Mouse (Mus musculus) intestine, embryonic 16.5 days (tissue): Measurements from ENCODE around the gene St3gal3. TPM values are rescaled to one million over a fixed set of nuclear protein-coding genes. Genes with fewer than 3 reads are reported as not detected.

Experiments
- ATAC-seq: fragments of 200-750 bp; cut with Nextera tagmentation; 2 replicates; pipeline ENCODE4 v1.8.0; 2017; ENCODE audit warnings: moderate TSS enrichment, moderate library complexity
- H3K27ac ChIP-seq: fragments of 300-500 bp; sonication (generic); 2 replicates; pipeline ENCODE4 v1.5.1; 2014; ENCODE audit warnings: mild to moderate bottlenecking, low read length
- H3K27me3 ChIP-seq: fragments of 300-500 bp; sonication (generic); replicated peaks from 2 replicates; pipeline ENCODE4 v1.6.1; 2014; ENCODE audit warnings: low read length, control low read depth, mixed read lengths; ENCODE audit not compliant: control insufficient read depth, insufficient read depth
- H3K36me3 ChIP-seq: fragments of 300-500 bp; sonication (generic); 2 replicates; pipeline ENCODE4 v1.6.1; 2014; ENCODE audit warnings: low read length, control low read depth; ENCODE audit not compliant: control insufficient read depth, insufficient read depth
- H3K4me1 ChIP-seq: fragments of 300-500 bp; sonication (generic); 2 replicates; pipeline ENCODE4 v1.6.1; 2014; ENCODE audit warnings: low read length, control low read depth, mixed read lengths; ENCODE audit not compliant: control insufficient read depth, insufficient read depth
- H3K4me2 ChIP-seq: fragments of 300-500 bp; sonication (generic); 2 replicates; pipeline ENCODE4 v1.6.1; 2014; ENCODE audit warnings: low read depth, low read length, control low read depth
- H3K4me3 ChIP-seq: fragments of 300-500 bp; sonication (generic); 2 replicates; pipeline ENCODE4 v1.5.1; 2014; ENCODE audit warnings: mild to moderate bottlenecking, low read length
- H3K9ac ChIP-seq: fragments of 300-500 bp; sonication (generic); 2 replicates; pipeline ENCODE4 v1.6.1; 2014; ENCODE audit warnings: low read depth, low read length
- H3K9me3 ChIP-seq: fragments of 300-500 bp; sonication (generic); 2 replicates; pipeline ENCODE4 v1.6.1; 2016; ENCODE audit warnings: low read length, control low read depth; ENCODE audit not compliant: control insufficient read depth
- WGBS: fragments of 180-500 bp; shearing (Covaris S2); extraction: QIAGEN DNeasy Blood & Tissue Kit; methylation state at CpG from one replicate; pipeline ENCODE4 v1.1.7; 2014; 5-methylcytosine and 5-hydroxymethylcytosine counted together
- polyA plus RNA-seq: library from polyadenylated mRNA; unstranded; fragments of >200 nt; fragmentation: Nextera tagmentation; extraction: Ambion mirVana; gene quantifications from 2 replicates; pipeline ENCODE4 v1.2.1, GENCODE M21; 2015

Gene St3gal3
- polyA plus RNA-seq, 1 experiment from 2014 or later, result 8.6 TPM

GRCm38 (mm10) chr4:118054615-118055014 is 80.1 kb downstream of the St3gal3 start:
- 0 out of 2 replicates have a peak overlapping the region, but pooled peaks have one; percentile 9 for H3K4me2 ChIP-seq
- H3K36me3 ChIP-seq, result no peaks in the 10 kb centered on the region
- no peaks in the 10 kb centered on the region for H3K27me3 ChIP-seq
- no peak overlapping the region for H3K9ac ChIP-seq
- H3K4me1 ChIP-seq, result peaks cover 21% of the 10 kb centered on the region
- WGBS, result 62% methylated on average over 8 of the region's 8 CpGs
- ATAC-seq, result peak; percentile 30; the same call in 1 of the 2 replicates
- H3K4me3 ChIP-seq, result no peak overlapping the region
- no peaks in the 10 kb centered on the region for H3K9me3 ChIP-seq
- peak overlapping the region; percentile 10; the same call in 1 of the 2 replicates for H3K27ac ChIP-seq

DNA sequence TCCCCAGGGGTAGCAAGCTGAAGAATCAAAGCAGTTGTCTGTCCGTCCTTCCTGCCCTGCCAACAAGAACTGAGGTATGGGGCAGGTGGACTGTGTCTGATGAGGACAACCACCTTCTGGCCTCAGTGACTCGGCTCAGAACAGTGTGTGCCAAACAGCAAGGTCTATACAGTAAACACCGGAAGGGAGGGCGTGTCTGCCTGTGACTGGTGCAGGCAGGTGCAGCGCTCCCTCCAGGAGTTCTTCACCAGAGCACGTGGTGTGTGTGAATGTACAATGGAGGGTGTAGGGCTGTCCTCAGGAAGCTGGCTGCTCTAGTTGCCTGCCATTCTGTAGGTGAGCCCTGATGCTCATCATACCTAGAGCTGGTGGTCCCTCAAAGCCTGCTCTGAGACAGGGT is 80.8 kb downstream of the St3gal3 start:
- H3K4me2 ChIP-seq, result 0 out of 2 replicates have a peak overlapping the region, but pooled peaks have one; percentile 9
- no peak overlapping the region for H3K4me3 ChIP-seq
- H3K36me3 ChIP-seq, result no peaks in the 10 kb centered on the region
- 73% methylated on average over 6 of the region's 6 CpGs for WGBS
- H3K27ac ChIP-seq, result no peak overlapping the region
- ATAC-seq, result peak; percentile 45; the same call in 1 of the 2 replicates
- H3K4me1 ChIP-seq, result peaks cover 24% of the 10 kb centered on the region
- H3K9me3 ChIP-seq, result no peaks in the 10 kb centered on the region
- no peaks in the 10 kb centered on the region for H3K27me3 ChIP-seq
- H3K9ac ChIP-seq, result no peak overlapping the region

DNA sequence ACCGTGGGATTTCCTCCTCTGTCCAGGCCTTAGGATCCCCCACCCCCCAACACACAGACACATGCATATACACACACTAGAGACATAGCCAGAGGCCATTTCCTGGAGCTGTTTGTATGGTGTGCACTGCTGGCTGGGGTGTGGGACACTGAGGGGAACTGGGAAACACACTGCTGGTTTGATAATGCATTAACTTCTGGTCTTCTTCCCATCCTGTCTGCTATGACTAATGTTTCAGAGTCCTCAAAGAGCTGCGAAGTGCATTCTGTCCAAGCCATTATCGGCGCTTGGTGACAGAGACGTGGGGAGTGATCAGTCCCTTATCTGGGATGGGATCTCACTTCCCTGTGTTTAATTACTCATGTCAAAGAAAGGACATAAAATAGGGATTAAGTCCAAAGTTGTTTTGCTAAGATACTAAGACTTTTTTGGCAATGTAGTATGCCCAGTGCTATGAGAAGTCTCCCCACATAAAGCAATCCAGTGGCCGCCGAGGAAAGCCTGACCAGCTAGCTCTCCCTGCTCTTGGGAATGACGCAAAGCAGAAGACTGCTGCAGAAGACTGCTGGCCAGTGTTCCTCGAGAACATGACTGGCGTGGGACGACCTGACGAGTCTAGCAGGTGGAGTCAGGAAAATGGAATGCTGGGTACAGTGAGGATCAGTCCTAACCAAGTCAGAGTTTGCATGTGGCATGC is 85.0 kb downstream of the St3gal3 start:
- ATAC-seq, result peak; percentile 79
- no peak overlapping the region for H3K4me2 ChIP-seq
- 42% methylated on average over 12 of the region's 12 CpGs for WGBS
- no peaks in the 10 kb centered on the region for H3K36me3 ChIP-seq
- peak overlapping the region; percentile 29 for H3K27ac ChIP-seq
- H3K9me3 ChIP-seq, result no peaks in the 10 kb centered on the region
- no peak overlapping the region for H3K4me3 ChIP-seq
- no peaks in the 10 kb centered on the region for H3K27me3 ChIP-seq
- peaks cover 18% of the 10 kb centered on the region for H3K4me1 ChIP-seq
- H3K9ac ChIP-seq, result no peak overlapping the region

DNA sequence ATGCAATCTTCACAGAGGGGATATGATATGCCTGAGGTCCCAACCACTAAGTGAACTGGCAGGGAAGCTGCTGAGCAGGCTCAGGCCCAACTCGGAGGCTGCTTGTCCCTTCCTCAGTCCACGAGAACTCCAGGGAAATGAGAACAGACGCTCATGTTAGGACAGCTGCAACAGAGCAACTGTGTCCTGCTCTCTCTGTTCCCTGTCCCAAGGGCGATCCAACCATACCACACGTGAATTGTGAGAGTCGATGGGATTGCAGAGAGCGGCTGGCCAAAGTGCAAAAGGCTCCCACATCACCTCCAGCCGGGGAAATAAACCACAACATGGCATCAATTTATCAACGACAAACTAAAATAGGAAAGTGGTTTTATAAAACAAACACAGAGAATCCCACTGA is 90.2 kb downstream of the St3gal3 start:
- H3K9ac ChIP-seq, result no peak overlapping the region
- no peak for ATAC-seq
- peaks cover 20% of the 10 kb centered on the region for H3K4me1 ChIP-seq
- H3K4me2 ChIP-seq, result no peak overlapping the region
- no peaks in the 10 kb centered on the region for H3K27me3 ChIP-seq
- no peaks in the 10 kb centered on the region for H3K36me3 ChIP-seq
- 54% methylated on average over 9 of the region's 9 CpGs for WGBS
- no peak overlapping the region for H3K27ac ChIP-seq
- no peak overlapping the region for H3K4me3 ChIP-seq
- H3K9me3 ChIP-seq, result no peaks in the 10 kb centered on the region

- ATAC-seq, result no peak
- H3K27me3 ChIP-seq, result no peaks in the 10 kb centered on the region
- no peak overlapping the region for H3K4me3 ChIP-seq
- H3K9me3 ChIP-seq, result no peaks in the 10 kb centered on the region
- no peak overlapping the region for H3K27ac ChIP-seq
- 79% methylated on average over 8 of the region's 8 CpGs for WGBS
- H3K4me1 ChIP-seq, result peaks cover 14% of the 10 kb centered on the region
- H3K4me2 ChIP-seq, result no peak overlapping the region
- H3K36me3 ChIP-seq, result no peaks in the 10 kb centered on the region
- no peak overlapping the region for H3K9ac ChIP-seq
Measured at GRCm38 (mm10) chr4:118043331-118044002, 91.2 kb downstream of the St3gal3 start.

DNA sequence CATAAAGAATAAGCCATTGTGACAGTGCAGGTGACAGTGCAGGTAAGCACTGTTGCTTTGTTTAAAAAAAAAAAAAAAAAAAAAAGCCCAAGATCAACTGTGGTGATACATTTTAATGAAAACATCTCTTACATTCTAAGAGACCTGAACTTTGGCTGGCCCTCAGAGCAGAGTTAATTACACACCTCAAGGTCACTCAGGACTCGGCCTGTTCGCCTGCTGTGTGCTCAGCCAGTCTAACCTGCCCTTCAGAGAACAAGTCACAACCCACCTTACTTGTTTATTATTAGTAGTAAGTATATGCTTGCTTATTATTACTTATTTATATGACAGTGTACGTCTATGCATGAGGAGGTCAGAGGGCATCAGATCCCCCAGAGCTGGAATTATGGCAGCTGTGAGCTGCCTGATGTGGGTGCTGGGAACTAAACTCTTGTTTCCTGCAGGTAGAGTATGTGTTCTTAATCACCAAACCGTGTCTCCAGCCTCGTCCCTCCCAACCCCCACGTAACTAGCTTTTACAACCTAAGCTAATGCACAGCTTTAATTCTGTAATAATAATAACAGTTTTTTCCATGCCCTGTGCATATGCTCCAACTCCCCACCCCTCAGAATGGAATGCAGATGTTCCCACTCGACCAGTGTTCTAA is 91.9 kb downstream of the St3gal3 start:
- no peaks in the 10 kb centered on the region for H3K9me3 ChIP-seq
- H3K36me3 ChIP-seq, result no peaks in the 10 kb centered on the region
- no peaks in the 10 kb centered on the region for H3K27me3 ChIP-seq
- H3K4me2 ChIP-seq, result no peak overlapping the region
- H3K27ac ChIP-seq, result no peak overlapping the region
- H3K4me1 ChIP-seq, result peaks cover 14% of the 10 kb centered on the region
- H3K4me3 ChIP-seq, result no peak overlapping the region
- ATAC-seq, result 0 out of 2 replicates have a peak, but pooled peaks have one; percentile 39
- no peak overlapping the region for H3K9ac ChIP-seq
- WGBS, result 66% methylated on average over 7 of the region's 7 CpGs

DNA sequence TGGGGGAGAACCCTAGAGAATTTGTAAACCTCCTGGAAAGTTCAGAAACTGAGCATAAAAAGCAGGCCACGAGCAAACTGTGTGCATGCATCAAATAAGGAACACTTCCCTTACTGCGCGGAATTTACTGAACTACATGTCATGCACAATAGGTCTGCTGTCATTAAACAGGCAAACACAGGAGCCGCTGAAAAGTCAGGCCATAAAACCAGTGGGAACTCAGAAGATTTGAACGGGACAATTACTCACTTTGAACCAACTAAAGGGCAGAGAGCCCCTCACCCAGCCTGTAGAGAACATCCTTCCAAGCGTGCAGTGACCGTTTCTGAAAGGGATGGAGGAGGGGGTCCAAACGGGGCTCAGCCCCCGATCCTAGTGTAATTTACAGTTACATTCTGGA is 93.6 kb downstream of the St3gal3 start:
- Histone ChIP-seq H3K9me3 (no peaks in the 10 kb centered on the region), H3K36me3 (no peaks in the 10 kb centered on the region), H3K27me3 (no peaks in the 10 kb centered on the region), H3K4me1 (peaks cover 18% of the 10 kb centered on the region), H3K4me2 (no peak overlapping the region), H3K9ac (no peak overlapping the region), H3K27ac (no peak overlapping the region), H3K4me3 (no peak overlapping the region)
- ATAC-seq, result no peak
- WGBS, result 45% methylated on average over 9 of the region's 9 CpGs

- Histone ChIP-seq H3K4me1 (peaks cover 18% of the 10 kb centered on the region), H3K9me3 (no peaks in the 10 kb centered on the region), H3K9ac (no peak overlapping the region), H3K27me3 (no peaks in the 10 kb centered on the region), H3K36me3 (peaks cover 2% of the 10 kb centered on the region; the same call in 1 of the 2 replicates), H3K27ac (no peak overlapping the region), H3K4me2 (no peak overlapping the region), H3K4me3 (no peak overlapping the region)
- WGBS, result 64% methylated on average over 4 of the region's 4 CpGs
- ATAC-seq, result no peak
Measured at GRCm38 (mm10) chr4:118040650-118041049, 94.1 kb downstream of the St3gal3 start.

- H3K4me3 ChIP-seq, result no peak overlapping the region
- WGBS, result 86% methylated on average over 5 of the region's 5 CpGs
- peaks cover 15% of the 10 kb centered on the region for H3K4me1 ChIP-seq
- H3K27ac ChIP-seq, result no peak overlapping the region
- H3K36me3 ChIP-seq, result peaks cover 3% of the 10 kb centered on the region; the same call in 1 of the 2 replicates
- no peaks in the 10 kb centered on the region for H3K27me3 ChIP-seq
- H3K9me3 ChIP-seq, result no peaks in the 10 kb centered on the region
- no peak overlapping the region for H3K9ac ChIP-seq
- H3K4me2 ChIP-seq, result no peak overlapping the region
- no peak for ATAC-seq
Measured at GRCm38 (mm10) chr4:118039964-118040363, 94.8 kb downstream of the St3gal3 start.
